Mouse (Mus musculus) left cerebral cortex, postnatal 4 days (tissue): ENCODE results near the gene Mfsd14a. TPM values are rescaled to one million over a fixed set of nuclear protein-coding genes. Genes with fewer than 3 reads are reported as not detected.
"Not testable (repeated sequence)": the region's sequence is repeated elsewhere in the genome, so short reads cannot be mapped to it uniquely, and the experiment has no call there.

Experiments
- DNase-seq: peaks from one replicate; pipeline ENCODE4 v3.0.0-alpha.2; 2022
- intact Hi-C: fragments of 180-260 bp; cut with DNase I; formaldehyde crosslinking; loops from one replicate; pipeline ENCODE4 v1.15.1; 2025
- total RNA-seq, 2 experiments: library from RNA; stranded (reverse); gene quantifications; 2 replicates each; pipeline ENCODE4 v1.2.3; 2021

Gene Mfsd14a
- total RNA-seq: 10 to 100 TPM; 49.7 to 55.7 TPM

- DNase-seq: peak; percentile 98
- intact Hi-C loops: no loop called here
Measured at GRCm38 (mm10) chr3:116662463-116662863, at the start of gene Mfsd14a. Mfsd14a (minus strand) TSS chr3:116662677.

GRCm38 (mm10) chr3:116711624-116712435 lies 49.4 kb upstream of the Mfsd14a start:
- DNase-seq: peak; percentile 76
- intact Hi-C loops: no loop called here

- DNase-seq: no peak
- intact Hi-C loops: no loop called here
Measured at GRCm38 (mm10) chr3:116710941-116711340, 48.5 kb upstream of the Mfsd14a start.

GRCm38 (mm10) chr3:116705637-116706204 lies 43.2 kb upstream of the Mfsd14a start:
- intact Hi-C loops: no loop called here
- DNase-seq: no peak

- intact Hi-C loops: no loop called here
- no peak for DNase-seq
Measured at GRCm38 (mm10) chr3:116703835-116704234, 41.4 kb upstream of the Mfsd14a start.

GRCm38 (mm10) chr3:116702647-116703272 lies 40.3 kb upstream of the Mfsd14a start:
- no peak for DNase-seq
- intact Hi-C loops: loop anchor here (1.0 kb wide), 1 partner anchor 14 kb away; no protein-coding TSS in a partner anchor

GRCm38 (mm10) chr3:116701601-116702000 lies 39.1 kb upstream of the Mfsd14a start:
- intact Hi-C loops: no loop called here

GRCm38 (mm10) chr3:116698786-116699185 lies 36.3 kb upstream of the Mfsd14a start:
- DNase-seq: peak; percentile 1
- intact Hi-C loops: no loop called here

More at GRCm38 (mm10) chr3:116701601-116702000, 39.1 kb upstream of the Mfsd14a start:
- DNase-seq: no peak

- no peak for DNase-seq
- intact Hi-C loops: no loop called here
Measured at GRCm38 (mm10) chr3:116695666-116695985, 33.1 kb upstream of the Mfsd14a start.

- no peak for DNase-seq
- intact Hi-C loops: no loop called here
Measured at GRCm38 (mm10) chr3:116694955-116695665, 32.6 kb upstream of the Mfsd14a start.

- intact Hi-C loops: no loop called here
Measured at GRCm38 (mm10) chr3:116694312-116694711, 31.8 kb upstream of the Mfsd14a start.

GRCm38 (mm10) chr3:116681160-116681559 lies 18.7 kb upstream of the Mfsd14a start, which contains the start of gene Gm43191:
Gm43191 (minus strand) TSS chr3:116681260.
- intact Hi-C loops: no loop called here
- DNase-seq: no peak

More at GRCm38 (mm10) chr3:116694312-116694711, 31.8 kb upstream of the Mfsd14a start:
- no peak for DNase-seq

- intact Hi-C loops, DNase-seq: not testable (repeated sequence)
Measured at GRCm38 (mm10) chr3:116664281-116664680, 1.8 kb upstream of the Mfsd14a start.

- intact Hi-C loops: no loop called here
- no peak for DNase-seq
Measured at GRCm38 (mm10) chr3:116661870-116662414, 535 bp downstream of the Mfsd14a start.

GRCm38 (mm10) chr3:116661288-116661869 lies 1.1 kb downstream of the Mfsd14a start:
- intact Hi-C loops: no loop called here
- DNase-seq: no peak

- intact Hi-C loops: no loop called here
- no peak for DNase-seq
Measured at GRCm38 (mm10) chr3:116659856-116660430, 2.5 kb downstream of the Mfsd14a start.

- DNase-seq: no peak
- intact Hi-C loops: no loop called here
Measured at GRCm38 (mm10) chr3:116658928-116659565, 3.4 kb downstream of the Mfsd14a start.

- intact Hi-C loops: no loop called here
- no peak for DNase-seq
Measured at GRCm38 (mm10) chr3:116656184-116656965, 6.1 kb downstream of the Mfsd14a start.

GRCm38 (mm10) chr3:116654051-116654450 lies 8.4 kb downstream of the Mfsd14a start:
- DNase-seq, intact Hi-C loops: not testable (repeated sequence)
